Mouse (Mus musculus): Measurements from ENCODE around the gene Fam57b. TPM values are rescaled to one million over a fixed set of nuclear protein-coding genes. Genes with fewer than 3 reads are reported as not detected.
A peak's percentile ranks its signal among the peaks of the same experiment; 100 is the strongest.

The Fam57b gene
- polyA plus RNA-seq, 1 experiment from 2014 or later: 1.1 TPM

- Histone ChIP-seq H3K4me1 (ENCODE audit: control insufficient read depth, insufficient read depth, low read length) (peaks cover 22% of the 10 kb centered on the region), H3K4me3 (ENCODE audit: low read depth, low read length) (peak overlapping the region; percentile 78), H3K9ac (replicated peaks; ENCODE audit: low read depth, low read length) (peak overlapping the region; percentile 86), H3K4me2 (replicated peaks; ENCODE audit: low read depth, low read length) (peak overlapping the region; percentile 92), H3K27me3 (ENCODE audit: control insufficient read depth, insufficient read depth, low read length) (no peaks in the 10 kb centered on the region), H3K9me3 (ENCODE audit: control insufficient read depth, low read depth, low read length) (no peaks in the 10 kb centered on the region), H3K27ac (ENCODE audit: low read length) (peak overlapping the region; percentile 98), H3K36me3 (ENCODE audit: control insufficient read depth, insufficient read depth, low read length) (peaks cover 26% of the 10 kb centered on the region; the same call in 1 of the 2 replicates)
- ATAC-seq (ENCODE audit: insufficient number of reproducible peaks, insufficient read depth, low FRiP score, low read depth): peak; percentile 69
- WGBS: 6% methylated on average over 3 of the region's 3 CpGs
Measured at GRCm38 (mm10) chr7:126760391-126760802, 37.1 kb upstream of the Fam57b start.

- Histone ChIP-seq H3K4me1 (ENCODE audit: control insufficient read depth, insufficient read depth, low read length) (peaks cover 22% of the 10 kb centered on the region), H3K4me2 (replicated peaks; ENCODE audit: low read depth, low read length) (peak overlapping the region; percentile 92), H3K27ac (ENCODE audit: low read length) (peak overlapping the region; percentile 98), H3K4me3 (ENCODE audit: low read depth, low read length) (peak overlapping the region; percentile 78), H3K9ac (replicated peaks; ENCODE audit: low read depth, low read length) (peak overlapping the region; percentile 4; the same call in 1 of the 2 replicates), H3K9me3 (ENCODE audit: control insufficient read depth, low read depth, low read length) (no peaks in the 10 kb centered on the region), H3K36me3 (ENCODE audit: control insufficient read depth, insufficient read depth, low read length) (peaks cover 30% of the 10 kb centered on the region), H3K27me3 (ENCODE audit: control insufficient read depth, insufficient read depth, low read length) (no peaks in the 10 kb centered on the region)
- 43% methylated on average over 4 of the region's 4 CpGs for WGBS
- no peak for ATAC-seq (ENCODE audit: insufficient number of reproducible peaks, insufficient read depth, low FRiP score, low read depth)
Measured at GRCm38 (mm10) chr7:126760956-126761355, 36.5 kb upstream of the Fam57b start.

GRCm38 (mm10) chr7:126761529-126762067 is 35.9 kb upstream of the Fam57b start:
- no peaks in the 10 kb centered on the region for H3K27me3 ChIP-seq (ENCODE audit: control insufficient read depth, insufficient read depth, low read length)
- H3K36me3 ChIP-seq (ENCODE audit: control insufficient read depth, insufficient read depth, low read length): peaks cover 37% of the 10 kb centered on the region
- no peaks in the 10 kb centered on the region for H3K9me3 ChIP-seq (ENCODE audit: control insufficient read depth, low read depth, low read length)
- peak overlapping the region; percentile 92 for H3K4me2 ChIP-seq (replicated peaks; ENCODE audit: low read depth, low read length)
- no peak overlapping the region for H3K9ac ChIP-seq (replicated peaks; ENCODE audit: low read depth, low read length)
- H3K27ac ChIP-seq (ENCODE audit: low read length): peak overlapping the region; percentile 98
- H3K4me3 ChIP-seq (ENCODE audit: low read depth, low read length): peak overlapping the region; percentile 4; the same call in 1 of the 2 replicates
- peaks cover 22% of the 10 kb centered on the region for H3K4me1 ChIP-seq (ENCODE audit: control insufficient read depth, insufficient read depth, low read length)
- WGBS: 54% methylated on average over 6 of the region's 6 CpGs
- ATAC-seq (ENCODE audit: insufficient number of reproducible peaks, insufficient read depth, low FRiP score, low read depth): no peak

GRCm38 (mm10) chr7:126762471-126763008 is 34.9 kb upstream of the Fam57b start:
- Histone ChIP-seq H3K9me3 (ENCODE audit: control insufficient read depth, low read depth, low read length) (no peaks in the 10 kb centered on the region), H3K36me3 (ENCODE audit: control insufficient read depth, insufficient read depth, low read length) (peaks cover 44% of the 10 kb centered on the region), H3K4me1 (ENCODE audit: control insufficient read depth, insufficient read depth, low read length) (peaks cover 22% of the 10 kb centered on the region), H3K9ac (replicated peaks; ENCODE audit: low read depth, low read length) (no peak overlapping the region), H3K4me2 (replicated peaks; ENCODE audit: low read depth, low read length) (peak overlapping the region; percentile 17; the same call in 1 of the 2 replicates), H3K27ac (ENCODE audit: low read length) (peak overlapping the region; percentile 12; the same call in 1 of the 2 replicates), H3K4me3 (ENCODE audit: low read depth, low read length) (no peak overlapping the region), H3K27me3 (ENCODE audit: control insufficient read depth, insufficient read depth, low read length) (no peaks in the 10 kb centered on the region)
- WGBS: 44% methylated on average over 17 of the region's 17 CpGs
- no peak for ATAC-seq (ENCODE audit: insufficient number of reproducible peaks, insufficient read depth, low FRiP score, low read depth)

DNA sequence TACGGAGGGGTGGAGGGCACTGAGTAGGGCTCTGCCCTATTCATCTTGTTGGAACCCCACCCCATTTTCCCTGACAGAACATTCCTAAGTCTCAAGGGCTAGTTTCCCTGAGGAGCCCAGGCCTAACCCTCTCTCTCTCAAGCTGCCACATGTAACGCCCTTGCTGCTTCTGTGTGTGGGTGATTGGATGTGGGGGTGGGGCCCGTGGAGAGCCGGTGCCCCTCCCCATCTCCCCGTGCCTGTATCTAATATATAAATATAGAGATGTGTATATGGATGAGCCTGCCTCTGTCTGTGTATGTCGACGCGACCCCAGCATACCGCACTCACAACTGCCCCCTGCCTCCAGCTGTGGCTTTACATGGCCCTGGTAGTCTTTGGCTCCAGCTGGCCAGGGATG is 31.9 kb upstream of the Fam57b start:
- WGBS: 71% methylated on average over 9 of the region's 9 CpGs
- no peak overlapping the region for H3K9ac ChIP-seq (replicated peaks; ENCODE audit: low read depth, low read length)
- no peaks in the 10 kb centered on the region for H3K9me3 ChIP-seq (ENCODE audit: control insufficient read depth, low read depth, low read length)
- ATAC-seq (ENCODE audit: insufficient number of reproducible peaks, insufficient read depth, low FRiP score, low read depth): no peak; the same call in 1 of the 2 replicates
- no peak overlapping the region for H3K4me2 ChIP-seq (replicated peaks; ENCODE audit: low read depth, low read length)
- no peaks in the 10 kb centered on the region for H3K27me3 ChIP-seq (ENCODE audit: control insufficient read depth, insufficient read depth, low read length)
- peaks cover 22% of the 10 kb centered on the region for H3K4me1 ChIP-seq (ENCODE audit: control insufficient read depth, insufficient read depth, low read length)
- H3K27ac ChIP-seq (ENCODE audit: low read length): no peak overlapping the region
- peaks cover 71% of the 10 kb centered on the region for H3K36me3 ChIP-seq (ENCODE audit: control insufficient read depth, insufficient read depth, low read length)
- no peak overlapping the region for H3K4me3 ChIP-seq (ENCODE audit: low read depth, low read length)

- 85% methylated on average over 16 of the region's 16 CpGs for WGBS
- Histone ChIP-seq H3K9me3 (ENCODE audit: control insufficient read depth, low read depth, low read length) (no peaks in the 10 kb centered on the region), H3K9ac (replicated peaks; ENCODE audit: low read depth, low read length) (no peak within 1 kb of the TSS), H3K4me3 (ENCODE audit: low read depth, low read length) (no peak within 1 kb of the TSS), H3K27ac (ENCODE audit: low read length) (no peak within 1 kb of the TSS), H3K36me3 (ENCODE audit: control insufficient read depth, insufficient read depth, low read length) (peaks cover 75% of the 10 kb centered on the region), H3K4me2 (replicated peaks; ENCODE audit: low read depth, low read length) (no peak within 1 kb of the TSS), H3K27me3 (ENCODE audit: control insufficient read depth, insufficient read depth, low read length) (no peaks in the 10 kb centered on the region), H3K4me1 (ENCODE audit: control insufficient read depth, insufficient read depth, low read length) (peaks cover 16% of the 10 kb centered on the region)
- ATAC-seq (ENCODE audit: insufficient number of reproducible peaks, insufficient read depth, low FRiP score, low read depth): no peak
Measured at GRCm38 (mm10) chr7:126766201-126766600, 31.3 kb upstream of the Fam57b start, which contains the start of gene Gdpd3. Gdpd3 (plus strand) TSS chr7:126766334.

- H3K36me3 ChIP-seq (ENCODE audit: control insufficient read depth, insufficient read depth, low read length): peaks cover 76% of the 10 kb centered on the region
- no peak overlapping the region for H3K4me2 ChIP-seq (replicated peaks; ENCODE audit: low read depth, low read length)
- no peaks in the 10 kb centered on the region for H3K9me3 ChIP-seq (ENCODE audit: control insufficient read depth, low read depth, low read length)
- WGBS: 93% methylated on average over 8 of the region's 8 CpGs
- H3K4me1 ChIP-seq (ENCODE audit: control insufficient read depth, insufficient read depth, low read length): peaks cover 8% of the 10 kb centered on the region
- H3K4me3 ChIP-seq (ENCODE audit: low read depth, low read length): no peak overlapping the region
- no peak overlapping the region for H3K27ac ChIP-seq (ENCODE audit: low read length)
- no peaks in the 10 kb centered on the region for H3K27me3 ChIP-seq (ENCODE audit: control insufficient read depth, insufficient read depth, low read length)
- no peak overlapping the region for H3K9ac ChIP-seq (replicated peaks; ENCODE audit: low read depth, low read length)
- ATAC-seq (ENCODE audit: insufficient number of reproducible peaks, insufficient read depth, low FRiP score, low read depth): no peak
Measured at GRCm38 (mm10) chr7:126767001-126767400, 30.5 kb upstream of the Fam57b start.

DNA sequence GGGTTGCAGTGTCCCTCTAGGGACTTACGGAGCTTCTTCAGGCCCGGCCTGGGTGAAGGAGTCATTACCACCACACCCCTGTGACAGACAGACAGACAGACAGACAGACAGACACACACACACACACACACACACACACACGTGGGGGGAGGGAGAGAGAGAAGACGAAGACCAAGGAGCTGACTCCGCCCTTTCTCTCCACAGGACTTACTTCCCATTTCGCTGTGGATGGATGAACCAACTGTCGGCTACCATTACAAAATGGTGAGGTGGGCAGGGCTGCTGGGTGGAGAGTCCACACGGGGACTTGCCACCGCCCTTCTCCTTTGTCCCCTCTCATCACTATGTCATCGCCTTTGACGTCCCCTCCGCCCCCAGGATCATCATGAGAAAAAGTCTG is 26.7 kb upstream of the Fam57b start:
- 81% methylated on average over 12 of the region's 12 CpGs for WGBS
- Histone ChIP-seq H3K27me3 (ENCODE audit: control insufficient read depth, insufficient read depth, low read length) (no peaks in the 10 kb centered on the region), H3K9me3 (ENCODE audit: control insufficient read depth, low read depth, low read length) (no peaks in the 10 kb centered on the region), H3K36me3 (ENCODE audit: control insufficient read depth, insufficient read depth, low read length) (peaks cover 55% of the 10 kb centered on the region), H3K9ac (replicated peaks; ENCODE audit: low read depth, low read length) (no peak overlapping the region), H3K4me2 (replicated peaks; ENCODE audit: low read depth, low read length) (no peak overlapping the region), H3K4me1 (ENCODE audit: control insufficient read depth, insufficient read depth, low read length) (0 out of 2 replicates have a peak, but pooled peaks cover under 1% of the 10 kb centered on the region), H3K4me3 (ENCODE audit: low read depth, low read length) (no peak overlapping the region), H3K27ac (ENCODE audit: low read length) (no peak overlapping the region)
- no peak for ATAC-seq (ENCODE audit: insufficient number of reproducible peaks, insufficient read depth, low FRiP score, low read depth)
